Mouse (Mus musculus): ENCODE measurements at regions not wholly inside any gene's neighbourhood (a gene's known extent, or its start where the extent isn't known, plus 50 kb on each side); places are given as distances from the start of the nearest gene placed in this dataset.
"Not testable (repeated sequence)": the region's sequence is repeated elsewhere in the genome, so short reads cannot be mapped to it uniquely, and the experiment has no call there.

- no peak for DNase-seq (ENCODE audit: low spot score in 2 of 2)
Observed at GRCm38 (mm10) chr2:72615869-72616268, 139.9 kb downstream of the Cdca7 start.

DNA sequence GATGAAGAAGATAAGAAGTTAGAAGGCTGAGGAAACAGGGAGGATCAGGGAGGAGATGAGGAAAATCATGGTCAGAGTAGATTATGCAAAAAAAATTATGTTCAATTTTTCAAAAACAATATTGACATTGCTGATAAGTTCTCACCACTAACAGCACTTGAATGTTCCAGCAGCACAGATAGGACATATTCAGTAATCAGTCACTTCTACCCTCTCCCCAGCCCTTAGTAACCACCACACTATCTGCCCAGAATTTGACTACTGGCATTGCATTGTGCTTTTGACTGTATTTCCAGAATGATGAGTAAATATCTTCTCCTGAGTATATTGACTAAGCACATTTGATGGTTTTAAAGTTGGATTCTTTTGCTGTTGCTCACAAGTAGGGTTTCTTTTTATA, 140.5 kb downstream of the Cdca7 start:
- DNase-seq (ENCODE audit: low spot score in 2 of 2), result no peak

DNA sequence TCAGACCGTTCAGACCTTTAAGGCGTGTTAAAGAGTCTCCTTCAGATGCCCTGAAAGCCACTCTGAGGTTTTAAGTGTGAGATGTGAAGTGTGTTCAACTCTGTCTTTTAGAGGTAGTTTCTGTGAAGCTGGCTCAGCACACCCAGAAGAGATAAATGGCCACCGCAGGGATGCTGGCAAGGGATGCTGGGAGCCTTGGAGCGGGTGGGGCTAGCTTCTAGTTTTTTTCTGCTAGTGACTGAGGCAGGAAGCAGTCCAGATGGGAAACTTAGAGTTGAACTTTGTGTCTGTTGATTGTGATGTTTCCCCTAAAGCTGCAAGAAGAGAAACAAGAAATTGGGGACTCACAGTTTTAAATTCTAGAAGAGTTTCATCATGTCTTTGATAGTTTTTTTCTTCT, 143.5 kb downstream of the Cdca7 start:
- no peak for DNase-seq (ENCODE audit: low spot score in 2 of 2)

DNA sequence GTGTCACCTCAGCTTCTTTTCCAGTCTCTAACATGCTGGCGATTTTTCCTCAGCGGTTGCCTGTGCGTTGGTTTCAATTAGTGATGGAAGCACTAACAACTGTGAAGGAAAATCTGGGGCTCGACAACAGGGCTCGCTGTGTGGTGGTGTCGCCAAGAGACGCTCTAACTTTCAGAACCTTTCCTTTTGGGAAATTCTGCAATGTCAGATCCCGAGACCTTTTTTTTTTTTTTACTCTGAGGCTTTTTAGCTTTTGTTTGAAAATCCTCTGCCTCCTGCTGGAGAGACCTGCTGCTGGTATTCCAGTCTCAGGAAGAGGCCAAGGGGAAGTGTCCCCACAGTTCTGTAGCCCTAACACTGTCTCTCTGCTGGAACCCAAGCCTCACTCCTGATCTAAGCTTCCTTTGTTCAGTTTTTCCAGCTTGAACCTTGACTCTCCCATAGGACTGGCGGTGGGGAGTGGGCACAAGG, 144.3 kb downstream of the Cdca7 start:
- no peak for DNase-seq (ENCODE audit: low spot score in 2 of 2)

GRCm38 (mm10) chr2:72627915-72628314, 152.0 kb downstream of the Cdca7 start:
- DNase-seq (ENCODE audit: low spot score in 2 of 2), result no peak

- DNase-seq (ENCODE audit: low spot score in 2 of 2), result no peak
Observed at GRCm38 (mm10) chr2:72628626-72629470, 152.9 kb downstream of the Cdca7 start.

GRCm38 (mm10) chr2:72629691-72630461, 153.9 kb downstream of the Cdca7 start:
- DNase-seq (ENCODE audit: low spot score in 2 of 2), result no peak

DNA sequence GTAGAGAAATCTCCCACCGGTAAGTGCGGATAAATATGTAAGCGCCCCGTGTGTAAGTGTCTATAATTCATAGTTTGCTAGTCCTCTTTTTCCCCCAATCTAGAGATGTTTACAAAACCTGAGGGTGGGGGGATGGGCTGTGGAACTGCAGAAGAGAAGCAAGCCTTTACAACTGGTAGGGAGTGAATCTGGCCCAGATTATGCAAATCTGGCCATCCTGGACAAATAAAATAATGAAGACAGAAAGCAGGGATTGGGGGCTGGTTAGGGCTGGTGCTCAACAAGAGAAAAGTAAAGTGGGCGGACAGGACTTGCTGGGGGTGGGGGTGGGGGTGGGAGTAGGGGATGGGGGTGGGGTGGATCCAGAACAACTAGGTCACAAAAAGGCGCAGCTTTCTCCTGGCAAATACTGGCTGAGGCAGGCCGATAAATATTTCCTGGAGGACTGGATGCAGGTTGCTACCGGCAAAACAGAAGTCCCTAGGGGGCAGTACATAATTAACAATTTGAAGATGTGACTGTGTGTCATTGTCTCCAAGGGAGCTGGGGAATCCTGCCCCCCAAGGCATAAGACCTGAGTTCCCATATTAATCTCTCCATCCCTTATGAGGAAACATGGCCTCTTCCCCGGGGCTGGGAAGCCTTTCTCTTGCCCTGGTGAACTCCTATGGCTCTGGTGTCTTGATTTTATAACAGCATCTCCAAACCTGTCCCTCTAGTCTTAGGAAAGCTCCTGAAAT, 162.1 kb downstream of the Cdca7 start:
- DNase-seq (ENCODE audit: low spot score in 2 of 2), result no peak

DNA sequence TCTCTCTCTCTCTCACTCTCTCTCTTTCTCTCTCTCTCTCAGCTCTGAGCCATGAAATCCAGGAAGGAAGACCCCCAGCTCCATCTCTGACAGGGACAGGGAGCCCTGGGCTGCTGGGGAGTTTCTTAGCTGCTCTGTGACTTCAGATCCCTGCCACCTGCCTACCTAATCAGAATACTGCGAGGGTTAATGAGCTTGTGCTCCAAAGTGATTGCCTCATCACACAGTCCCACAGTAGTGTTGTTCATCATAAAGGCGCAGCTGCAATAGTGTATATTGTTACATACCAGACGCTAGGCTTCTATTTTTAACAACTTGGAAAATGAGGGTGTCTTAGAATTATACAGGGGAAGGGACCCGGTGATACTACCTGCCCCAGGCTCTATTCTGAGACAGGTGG, 163.1 kb downstream of the Cdca7 start:
- no peak for DNase-seq (ENCODE audit: low spot score in 2 of 2)

GRCm38 (mm10) chr2:72641228-72641627, 165.3 kb downstream of the Cdca7 start:
- DNase-seq (ENCODE audit: low spot score in 2 of 2), result no peak

GRCm38 (mm10) chr2:72644151-72644843, 168.3 kb downstream of the Cdca7 start:
- DNase-seq (ENCODE audit: low spot score in 2 of 2), result no peak

DNA sequence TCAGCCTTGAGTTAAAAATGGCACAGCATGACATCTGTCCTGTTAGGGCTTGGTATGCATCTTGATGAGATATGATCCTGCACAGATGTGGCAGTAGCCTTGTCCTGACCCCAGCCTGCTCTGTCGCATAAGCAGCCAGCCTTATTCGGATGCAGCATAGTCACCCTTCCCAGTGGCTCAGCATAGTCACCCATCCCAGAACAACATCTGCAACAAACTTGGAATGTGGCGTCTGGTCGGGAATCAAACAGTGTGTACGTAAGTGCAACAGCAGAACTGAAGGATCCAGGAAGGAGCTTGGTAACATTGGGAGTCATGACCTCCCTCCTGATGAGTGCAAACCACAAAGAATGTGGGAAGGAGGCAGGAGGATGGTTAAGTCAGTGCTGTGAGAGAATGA, 171.7 kb downstream of the Cdca7 start:
- DNase-seq (ENCODE audit: low spot score in 2 of 2), result no peak

- no peak for DNase-seq (ENCODE audit: low spot score in 2 of 2)
Observed at GRCm38 (mm10) chr2:72648294-72648693, 172.3 kb downstream of the Cdca7 start.

GRCm38 (mm10) chr2:72655864-72656263, 179.9 kb downstream of the Cdca7 start:
- DNase-seq (ENCODE audit: low spot score in 2 of 2), result no peak

GRCm38 (mm10) chr2:72657101-72657920, 181.4 kb downstream of the Cdca7 start:
- no peak for DNase-seq (ENCODE audit: low spot score in 2 of 2)

DNA sequence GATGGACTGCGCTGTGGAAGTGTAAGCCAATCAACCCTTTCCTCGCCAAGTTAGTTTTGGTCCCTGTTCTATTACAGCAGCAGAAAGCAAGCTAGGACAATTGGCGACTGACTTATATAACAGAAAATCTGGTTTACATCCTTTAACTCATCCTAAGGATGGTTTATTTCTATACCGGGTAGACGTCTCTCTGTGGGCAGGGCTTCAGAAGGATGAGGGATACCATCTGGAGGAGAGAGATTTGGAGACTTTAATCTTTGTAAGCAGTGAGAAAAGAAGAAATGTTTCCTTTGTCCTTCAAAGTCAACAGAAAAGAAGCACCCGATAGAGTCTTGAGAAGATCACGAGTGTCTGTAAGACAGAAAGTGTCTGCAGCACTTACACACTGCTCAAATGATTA, 186.4 kb downstream of the Cdca7 start:
- no peak for DNase-seq (ENCODE audit: low spot score in 2 of 2)

GRCm38 (mm10) chr2:72662979-72663780, 187.2 kb downstream of the Cdca7 start:
- no peak for DNase-seq (ENCODE audit: low spot score in 2 of 2)

DNA sequence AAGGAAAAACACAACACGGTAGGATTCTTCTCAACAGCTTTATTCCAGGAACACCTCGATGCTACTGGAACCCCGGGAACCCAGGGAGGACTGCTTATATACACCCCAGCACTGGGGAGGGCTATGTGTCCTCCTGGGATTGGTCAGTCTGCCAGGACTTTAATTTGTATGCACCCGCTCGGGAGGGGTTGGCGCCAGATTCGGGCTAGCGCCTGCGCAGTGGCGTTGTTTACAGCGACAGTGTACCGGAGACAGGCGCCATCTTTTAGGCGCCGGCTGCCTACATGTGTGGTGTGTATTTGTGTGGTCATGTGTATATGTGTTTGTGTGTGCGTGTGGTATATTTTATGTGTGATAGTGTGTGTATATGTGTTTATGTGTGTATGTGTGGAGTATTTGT, 191.4 kb downstream of the Cdca7 start:
- not testable (repeated sequence) for DNase-seq (ENCODE audit: low spot score in 2 of 2)

Measured in adrenal gland, postnatal 4 days (tissue).